Mouse (Mus musculus) cortical plate, adult 2 months (tissue): ENCODE measurements around the gene Bcl2l10. TPM values are rescaled to one million over a fixed set of nuclear protein-coding genes. Genes with fewer than 3 reads are reported as not detected.
"Not testable (repeated sequence)": the region's sequence is repeated elsewhere in the genome, so short reads cannot be mapped to it uniquely, and the experiment has no call there.

Source experiments
- H3K27ac ChIP-seq: fragments of 200-500 bp; 2 replicates; pipeline ENCODE4 v1.5.1; 2012; ENCODE audit warnings: low read length, control low read depth, inconsistent platforms; ENCODE audit not compliant: insufficient read depth
- H3K4me1 ChIP-seq: fragments of 200-500 bp; 2 replicates; pipeline ENCODE4 v1.6.1; 2011; ENCODE audit warnings: low read length; ENCODE audit not compliant: control insufficient read depth, insufficient read depth
- H3K4me3 ChIP-seq: fragments of 200-500 bp; 2 replicates; pipeline ENCODE4 v1.5.1; 2011; ENCODE audit warnings: mild to moderate bottlenecking, low read length, control low read depth; ENCODE audit not compliant: insufficient read depth
- CTCF ChIP-seq: fragments of 200-500 bp; IDR thresholded peaks from 2 replicates; pipeline ENCODE4 v1.5.1; 2011; ENCODE audit warnings: mild to moderate bottlenecking, control low read depth, low read length; ENCODE audit not compliant: insufficient read depth; ENCODE audit errors: extremely low read depth
- POLR2A ChIP-seq: fragments of 200-500 bp; IDR thresholded peaks from 2 replicates; pipeline ENCODE4 v1.6.1; 2011; ENCODE audit warnings: mild to moderate bottlenecking, low read length, control low read depth; ENCODE audit not compliant: insufficient read depth; ENCODE audit errors: extremely low read depth
- polyA plus RNA-seq: library from polyadenylated mRNA; depleted of rRNA; stranded (reverse); fragments of >200 nt; gene quantifications from 2 replicates; pipeline ENCODE4 v1.2.3, GENCODE M21; 2012

Gene Bcl2l10
- polyA plus RNA-seq, 1 experiment: 0.13 TPM

- 0 out of 2 replicates have a peak, but pooled peaks cover 2% of the 10 kb centered on the region for H3K4me1 ChIP-seq
- no peak overlapping the region for H3K27ac ChIP-seq
- TF ChIP-seq POLR2A (no peak), CTCF (no peak)
- no peak overlapping the region for H3K4me3 ChIP-seq
These were observed 15.4 kb downstream of the Bcl2l10 start for GRCm38 (mm10) chr9:75363001-75363400.

- not testable (repeated sequence) for H3K4me1 ChIP-seq, H3K27ac ChIP-seq, H3K4me3 ChIP-seq
These were observed 16.1 kb downstream of the Bcl2l10 start for GRCm38 (mm10) chr9:75363702-75364101.

- no peak overlapping the region for H3K27ac ChIP-seq
- no peak overlapping the region for H3K4me3 ChIP-seq
- TF ChIP-seq POLR2A: no peak
- 0 out of 2 replicates have a peak, but pooled peaks cover 2% of the 10 kb centered on the region for H3K4me1 ChIP-seq
These were observed 17.6 kb downstream of the Bcl2l10 start for GRCm38 (mm10) chr9:75365195-75365594.

GRCm38 (mm10) chr9:75366191-75366590, 18.6 kb downstream of the Bcl2l10 start:
- no peak overlapping the region for H3K27ac ChIP-seq
- no peak overlapping the region for H3K4me3 ChIP-seq
- TF ChIP-seq POLR2A: no peak
- TF ChIP-seq CTCF: no peak
- H3K4me1 ChIP-seq: 0 out of 2 replicates have a peak, but pooled peaks cover 2% of the 10 kb centered on the region

GRCm38 (mm10) chr9:75368779-75369178, 21.2 kb downstream of the Bcl2l10 start:
- no peak overlapping the region for H3K27ac ChIP-seq
- TF ChIP-seq POLR2A: no peak
- TF ChIP-seq CTCF: no peak
- H3K4me1 ChIP-seq: 0 out of 2 replicates have a peak, but pooled peaks cover 2% of the 10 kb centered on the region

GRCm38 (mm10) chr9:75375606-75376005, 28.0 kb downstream of the Bcl2l10 start:
- Histone ChIP-seq H3K4me3 (no peak overlapping the region), H3K27ac (no peak overlapping the region), H3K4me1 (no peaks in the 10 kb centered on the region)
- TF ChIP-seq POLR2A (no peak), CTCF (no peak)

More at GRCm38 (mm10) chr9:75368779-75369178, 21.2 kb downstream of the Bcl2l10 start:
- no peak overlapping the region for H3K4me3 ChIP-seq

GRCm38 (mm10) chr9:75376428-75376827, 28.9 kb downstream of the Bcl2l10 start:
- Histone ChIP-seq H3K4me1 (no peaks in the 10 kb centered on the region), H3K27ac (no peak overlapping the region), H3K4me3 (no peak overlapping the region)
- TF ChIP-seq CTCF: no peak
- TF ChIP-seq POLR2A: no peak

GRCm38 (mm10) chr9:75378774-75379173, 31.2 kb downstream of the Bcl2l10 start:
- no peak overlapping the region for H3K4me3 ChIP-seq
- TF ChIP-seq CTCF (no peak), POLR2A (no peak)
- no peak overlapping the region for H3K27ac ChIP-seq
- no peaks in the 10 kb centered on the region for H3K4me1 ChIP-seq

- Histone ChIP-seq H3K4me1 (no peaks in the 10 kb centered on the region), H3K4me3 (no peak overlapping the region), H3K27ac (no peak overlapping the region)
- TF ChIP-seq POLR2A (no peak), CTCF (no peak)
These were observed 35.3 kb downstream of the Bcl2l10 start for GRCm38 (mm10) chr9:75382825-75383224.

- Histone ChIP-seq H3K27ac (no peak overlapping the region), H3K4me1 (no peaks in the 10 kb centered on the region), H3K4me3 (no peak overlapping the region)
- TF ChIP-seq CTCF (no peak), POLR2A (no peak)
These were observed 36.2 kb downstream of the Bcl2l10 start for GRCm38 (mm10) chr9:75383785-75384184.

GRCm38 (mm10) chr9:75384337-75384962, 36.9 kb downstream of the Bcl2l10 start:
- Histone ChIP-seq H3K27ac (no peak overlapping the region), H3K4me3 (no peak overlapping the region), H3K4me1 (no peaks in the 10 kb centered on the region)
- no peak for TF ChIP-seq CTCF
- no peak for TF ChIP-seq POLR2A
